Mouse (Mus musculus) urinary bladder, postnatal 0 days (tissue): ENCODE measurements around the gene Gm20518. TPM values are rescaled to one million over a fixed set of nuclear protein-coding genes. Genes with fewer than 3 reads are reported as not detected.

Experiments used
- polyA plus RNA-seq: library from polyadenylated mRNA; unstranded; fragments of >200 nt; fragmentation: Nextera tagmentation; extraction: Ambion mirVana; gene quantifications from 2 replicates; pipeline ENCODE4 v1.2.1, GENCODE M21; 2015

Gm20518 gene
- 0.08 TPM in 1 of 2 replicates, not detected in the other for polyA plus RNA-seq

GRCm38 (mm10) chr16:17891567-17891959, at the start of gene Gm20518:
Gene Gm20518, minus strand, starts transcription at chr16:17891671.

DNA sequence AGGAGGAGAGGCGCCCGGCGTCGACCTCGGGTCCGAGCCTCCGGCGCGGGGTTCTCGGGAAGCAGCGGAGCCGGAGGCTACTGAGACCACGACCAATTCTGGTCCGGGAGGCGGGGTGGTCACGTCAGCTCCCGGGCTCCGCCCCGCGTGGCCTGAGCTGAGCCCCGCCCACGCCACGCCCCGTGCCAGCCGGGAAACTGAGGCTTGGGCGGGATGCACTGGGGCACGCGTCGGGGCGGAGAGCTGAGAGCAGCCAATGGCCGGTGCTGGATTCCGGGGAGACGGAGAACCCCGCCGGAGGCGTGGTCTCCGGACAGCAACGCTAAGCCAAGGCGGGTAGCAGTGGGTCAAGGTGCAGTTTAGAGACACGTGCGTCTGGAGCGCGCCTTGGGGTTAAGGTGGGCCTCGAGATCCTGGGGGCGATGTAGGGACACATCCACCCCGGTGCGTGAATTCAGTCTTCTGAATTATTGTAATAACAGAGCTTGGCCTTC, 36.7 kb upstream of the Gm20518 start, which contains the start of gene Slc25a1:
TSS of gene Slc25a1 (minus strand) at position 133 of the 494 bp plus-strand sequence.

GRCm38 (mm10) chr16:17914307-17915249, 23.1 kb upstream of the Gm20518 start, which contains the start of gene Gsc2:
Gene Gsc2, minus strand, starts transcription at chr16:17915059.

DNA sequence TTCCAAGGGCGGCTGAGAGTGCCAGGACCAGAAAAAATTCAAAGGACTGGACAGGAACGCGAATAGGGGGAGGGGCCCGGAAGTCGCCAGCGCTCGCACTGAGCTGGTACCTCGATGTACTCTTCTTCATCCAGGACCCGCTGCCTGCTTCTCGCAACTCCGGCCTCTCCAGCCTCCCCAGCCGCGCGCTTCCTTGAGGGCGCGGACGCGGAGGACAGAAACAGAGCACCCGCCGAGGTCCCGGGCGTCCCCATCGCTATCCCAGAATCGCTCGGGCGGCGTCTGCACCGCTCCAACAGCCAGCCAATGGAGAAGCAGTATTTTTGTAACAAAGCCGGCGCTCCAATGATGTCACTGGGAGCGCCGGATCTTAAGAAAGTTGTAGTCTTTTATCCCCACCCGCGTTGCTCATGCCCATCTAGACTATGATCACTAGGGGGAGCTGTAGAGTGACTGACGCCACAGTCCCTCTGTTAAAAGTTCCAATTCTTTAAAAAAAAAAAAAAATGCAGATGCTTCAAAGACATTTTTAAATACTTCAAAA, 19.7 kb upstream of the Gm20518 start, which contains the start of gene Ess2:
TSS of gene Ess2 (minus strand) at position 297 of the 544 bp plus-strand sequence.

GRCm38 (mm10) chr16:17898462-17898861, 7.0 kb upstream of the Gm20518 start, which contains the start of the genes Dgcr2 and Tssk2:
Gene Dgcr2, minus strand, starts transcription at chr16:17898562.
Gene Tssk2, plus strand, starts transcription at chr16:17898637.

GRCm38 (mm10) chr16:17893923-17894322, 2.5 kb upstream of the Gm20518 start, which contains the start of gene Tssk1:
Gene Tssk1, plus strand, starts transcription at chr16:17894223.

GRCm38 (mm10) chr16:17838051-17838450, 53.4 kb downstream of the Gm20518 start, which contains the start of gene Car15:
Gene Car15, minus strand, starts transcription at chr16:17838364.

DNA sequence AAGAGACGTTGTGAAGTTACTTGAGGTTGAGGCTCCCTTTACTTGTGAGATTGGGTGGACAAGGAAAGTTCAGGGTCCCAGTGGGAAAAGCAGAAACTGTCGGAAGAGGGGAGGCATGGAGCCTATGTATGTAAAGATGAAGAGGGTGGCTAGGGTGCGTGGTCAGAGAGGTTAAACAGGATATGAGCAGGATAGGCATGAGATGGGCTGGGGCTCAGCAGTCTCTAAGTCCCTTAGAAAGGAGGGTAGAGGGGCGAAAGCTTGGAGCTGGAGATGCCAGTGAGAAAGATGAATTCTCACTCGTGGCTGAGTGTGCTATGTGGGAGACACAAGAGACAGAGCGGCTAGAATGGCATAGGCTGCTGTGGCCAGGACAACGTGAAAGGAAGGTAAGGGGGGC, 58.6 kb downstream of the Gm20518 start, which contains the start of gene B830017H08Rik:
TSS of gene B830017H08Rik (plus strand) at position 301 of the 400 bp plus-strand sequence.

DNA sequence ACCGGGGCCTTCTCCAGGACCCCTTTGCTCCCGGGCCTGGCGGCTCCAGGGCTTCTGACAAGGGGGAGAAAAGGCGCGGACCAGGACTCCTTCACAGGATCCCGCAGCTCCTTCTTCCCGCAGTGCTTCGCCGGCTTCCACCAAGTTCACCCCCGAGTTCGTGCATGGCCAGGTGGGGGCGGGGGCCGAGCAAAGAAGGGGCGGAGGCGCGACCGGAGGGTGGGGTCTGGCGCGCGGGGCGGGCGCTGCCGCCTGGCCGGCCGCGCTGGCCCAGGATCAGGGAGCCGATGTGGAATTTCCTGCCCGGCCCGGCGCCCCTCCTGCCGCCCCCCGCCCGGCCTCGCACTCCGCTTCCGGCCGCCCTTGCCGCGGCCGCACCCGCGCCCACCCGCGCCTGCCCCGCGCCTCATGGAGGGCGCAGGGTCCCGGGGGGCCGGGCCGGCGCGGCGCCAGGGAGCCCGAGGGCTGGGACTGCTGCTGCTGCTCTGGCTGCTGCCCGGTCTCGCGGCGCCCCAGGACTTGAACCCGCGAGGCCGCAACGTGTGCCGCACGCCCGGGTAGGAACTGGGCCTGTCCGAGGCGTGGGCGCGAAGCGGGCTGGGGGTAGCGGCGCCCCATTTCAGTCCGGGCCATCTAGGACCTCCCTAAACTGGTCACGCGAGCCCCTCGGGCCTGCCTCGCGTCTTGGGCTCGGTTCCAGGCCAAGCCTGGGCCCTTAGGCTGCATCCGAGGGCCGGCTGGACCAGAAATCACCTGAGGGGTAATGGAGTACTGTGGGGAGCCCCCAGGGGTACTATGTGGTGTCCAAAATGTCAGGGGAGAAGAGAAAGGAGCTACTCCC, 94.3 kb downstream of the Gm20518 start, which contains the start of gene Scarf2:
TSS of gene Scarf2 (plus strand) at position 312 of the 841 bp plus-strand sequence.

Other genes with a start within 250 kb of the Gm20518 start
- gene Ccdc74a, start 245.2 kb downstream of the Gm20518 start, polyA plus RNA-seq, result 3.1 and 4.2 TPM in 2 replicates
- 31.4 and 35.8 TPM in 2 replicates for gene Med15, start 158.8 kb downstream of the Gm20518 start, polyA plus RNA-seq
- gene Klhl22, start 132.1 kb downstream of the Gm20518 start, polyA plus RNA-seq, result 28.1 and 30.7 TPM in 2 replicates
- 9.4 and 11.1 TPM in 2 replicates for gene Scarf2, start 94.4 kb downstream of the Gm20518 start, polyA plus RNA-seq
- gene B830017H08Rik, start 58.5 kb downstream of the Gm20518 start, polyA plus RNA-seq, result not detected in 2 replicates
- 0.59 and 1.1 TPM in 2 replicates for gene Car15, start 53.3 kb downstream of the Gm20518 start, polyA plus RNA-seq
- 0.04 TPM in 1 of 2 replicates, not detected in the other for gene Tssk1, start 2.6 kb upstream of the Gm20518 start, polyA plus RNA-seq
- 35.8 and 36.9 TPM in 2 replicates for gene Dgcr2, start 6.9 kb upstream of the Gm20518 start, polyA plus RNA-seq
- not detected in 2 replicates for gene Tssk2, start 7.0 kb upstream of the Gm20518 start, polyA plus RNA-seq
- 19.0 and 19.6 TPM in 2 replicates for gene Ess2, start 19.7 kb upstream of the Gm20518 start, polyA plus RNA-seq
- gene Gsc2, start 23.4 kb upstream of the Gm20518 start, polyA plus RNA-seq, result not detected in 2 replicates
- 81.9 and 102 TPM in 2 replicates for gene Slc25a1, start 36.5 kb upstream of the Gm20518 start, polyA plus RNA-seq
- not detected in 2 replicates for gene Vpreb2, start 88.8 kb upstream of the Gm20518 start, polyA plus RNA-seq
- 253 and 287 TPM in 2 replicates for gene Dgcr6, start 161.2 kb upstream of the Gm20518 start, polyA plus RNA-seq
- 15.0 and 19.2 TPM in 2 replicates for gene Prodh, start 198.5 kb upstream of the Gm20518 start, polyA plus RNA-seq
- gene Rtn4r, start 236.0 kb upstream of the Gm20518 start, polyA plus RNA-seq, result 13.5 and 16.2 TPM in 2 replicates